Mouse (Mus musculus): ENCODE results near the gene Foxo6.

The Foxo6 gene

GRCm38 (mm10) chr4:120242783-120243262, 44.3 kb downstream of the Foxo6 start:
- peak; percentile 67 to 68 for DNase-seq

GRCm38 (mm10) chr4:120241106-120241505, 46.0 kb downstream of the Foxo6 start:
- DNase-seq, result peak; percentile 25 to 29

- no peak for DNase-seq
These were observed 47.7 kb downstream of the Foxo6 start for GRCm38 (mm10) chr4:120239419-120239818.

GRCm38 (mm10) chr4:120233243-120233642, 53.9 kb downstream of the Foxo6 start:
- no peak for DNase-seq

- no peak for DNase-seq
These were observed 54.6 kb downstream of the Foxo6 start for GRCm38 (mm10) chr4:120232541-120232940.

- no peak for DNase-seq
These were observed 55.2 kb downstream of the Foxo6 start for GRCm38 (mm10) chr4:120231982-120232381.

- DNase-seq, result peak; percentile 39 to 49
These were observed 56.9 kb downstream of the Foxo6 start for GRCm38 (mm10) chr4:120230256-120230649.

- DNase-seq, result no peak
These were observed 57.5 kb downstream of the Foxo6 start for GRCm38 (mm10) chr4:120229505-120230255.

- no peak for DNase-seq
These were observed 58.5 kb downstream of the Foxo6 start for GRCm38 (mm10) chr4:120228613-120229012.

- no peak for DNase-seq
These were observed 59.9 kb downstream of the Foxo6 start for GRCm38 (mm10) chr4:120227224-120227623.

GRCm38 (mm10) chr4:120226682-120227081, 60.5 kb downstream of the Foxo6 start:
- DNase-seq, result no peak

GRCm38 (mm10) chr4:120225135-120225780, 61.9 kb downstream of the Foxo6 start:
- DNase-seq, result peak; percentile 85 to 88

GRCm38 (mm10) chr4:120223805-120224204, 63.3 kb downstream of the Foxo6 start:
- peak; percentile 34 to 36 for DNase-seq

- DNase-seq, result no peak
These were observed 63.9 kb downstream of the Foxo6 start for GRCm38 (mm10) chr4:120223108-120223745.

- DNase-seq, result no peak
These were observed 65.4 kb downstream of the Foxo6 start for GRCm38 (mm10) chr4:120221708-120222107.

GRCm38 (mm10) chr4:120218878-120219277, 68.3 kb downstream of the Foxo6 start:
- DNase-seq, result no peak
